Mouse (Mus musculus): ENCODE data around the gene Dmgdh.

DNA sequence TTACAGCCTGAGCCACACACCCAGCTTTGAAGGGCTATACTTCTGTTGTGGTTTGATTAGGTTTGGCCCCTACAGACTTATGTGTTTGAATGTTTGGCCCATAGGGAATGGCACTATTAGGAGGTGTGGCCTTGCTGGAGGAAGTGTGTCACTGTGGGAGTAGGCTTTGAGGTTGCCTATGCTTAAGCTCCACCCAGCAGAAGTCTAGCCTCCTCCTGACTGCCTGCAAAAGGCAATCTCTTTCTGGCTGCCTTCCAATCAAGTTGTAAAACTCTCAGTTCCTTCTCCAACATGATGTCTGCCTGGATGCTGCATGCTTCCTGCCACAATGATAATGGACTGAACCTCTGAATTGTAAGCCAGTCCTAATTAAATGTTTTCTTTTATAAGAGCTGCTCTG, 9.1 kb downstream of the Dmgdh start:
- TF ChIP-seq POLR2A (IDR thresholded peaks at IDR 0.05; ENCODE audit: low read depth, low read length) (no peak), CTCF (IDR thresholded peaks at IDR 0.05; ENCODE audit: extremely low read depth, insufficient read length, insufficient replicate concordance, low read depth, low read length) (no peak)

All from small intestine, adult 2 months (tissue).